Mouse (Mus musculus) left cerebral cortex, adult 18-20 months (tissue): Measurements from ENCODE around the gene Abca17. TPM values are rescaled to one million over a fixed set of nuclear protein-coding genes. Genes with fewer than 3 reads are reported as not detected.

Experiments
- DNase-seq, 2 experiments: peaks; one replicate each; pipeline ENCODE4 v3.0.0; 2021 to 2022; ENCODE audit warnings: low spot score in 2 of 2, mixed read lengths in 1 of 2
- total RNA-seq, 2 experiments: library from RNA; stranded (reverse); gene quantifications; 2 replicates each; pipeline ENCODE4 v1.2.3; 2021

The Abca17 gene
- total RNA-seq, 2 experiments from 2014 or later = 0.91 to 1.3 TPM

DNA sequence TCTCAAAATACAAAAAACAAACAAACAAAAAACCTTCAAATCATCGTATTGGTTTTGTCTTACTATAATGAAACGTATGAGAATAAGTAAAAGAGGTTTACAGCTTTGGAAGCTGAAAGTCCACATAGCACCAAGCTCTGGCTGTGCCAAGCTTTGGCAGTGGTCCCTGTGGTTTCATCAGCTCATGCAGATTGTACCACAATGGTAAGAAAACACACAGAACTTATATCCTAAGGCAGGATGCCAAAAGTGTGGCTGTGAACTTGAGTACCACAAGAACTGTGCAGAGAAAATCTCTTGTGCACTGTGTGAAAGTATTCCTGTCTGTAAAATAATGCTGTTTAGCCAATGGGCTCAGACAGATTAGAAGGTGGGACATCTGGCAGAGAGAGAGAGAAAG lies 1.7 kb downstream of the Abca17 start:
- DNase-seq = no peak

DNA sequence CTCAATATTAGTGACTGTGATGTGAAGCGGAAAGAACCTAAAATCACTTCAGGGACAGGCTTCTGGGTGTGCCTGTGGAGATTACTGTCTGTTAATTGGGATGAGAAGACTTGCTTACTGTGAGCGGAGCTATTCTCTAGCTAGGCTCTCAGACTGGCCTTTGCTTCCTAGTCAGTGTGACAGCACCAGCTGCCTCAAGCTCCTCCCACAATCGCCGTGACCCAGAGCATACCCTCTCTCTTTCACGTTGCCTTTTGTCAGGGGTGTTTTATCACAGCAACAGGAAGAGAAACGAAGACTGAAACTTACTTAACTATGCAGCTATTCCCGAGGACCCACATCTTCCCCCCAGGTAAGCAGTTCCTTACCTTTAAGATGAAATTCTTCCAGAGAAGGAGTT lies 4.0 kb downstream of the Abca17 start:
- DNase-seq = no peak

DNA sequence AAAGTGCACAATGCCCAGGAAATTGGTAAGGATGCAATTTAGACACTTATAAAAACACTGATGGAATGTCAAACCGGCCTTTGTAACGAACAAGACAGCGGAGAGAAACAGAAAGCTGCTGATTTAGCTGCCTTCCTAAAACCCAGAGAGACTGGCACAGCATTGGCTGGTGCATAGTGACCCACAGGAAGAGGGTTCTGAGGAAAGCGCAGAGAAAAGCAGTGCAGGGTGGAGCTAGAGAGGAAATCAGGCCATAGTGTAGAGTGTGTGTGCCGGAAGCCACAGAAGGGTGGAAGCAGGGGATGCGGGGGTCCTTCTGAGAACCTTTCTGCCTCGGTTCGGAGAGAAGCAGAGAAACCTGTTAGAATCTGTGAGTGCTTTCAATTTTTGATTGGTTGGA lies 6.2 kb downstream of the Abca17 start:
- DNase-seq = no peak

DNA sequence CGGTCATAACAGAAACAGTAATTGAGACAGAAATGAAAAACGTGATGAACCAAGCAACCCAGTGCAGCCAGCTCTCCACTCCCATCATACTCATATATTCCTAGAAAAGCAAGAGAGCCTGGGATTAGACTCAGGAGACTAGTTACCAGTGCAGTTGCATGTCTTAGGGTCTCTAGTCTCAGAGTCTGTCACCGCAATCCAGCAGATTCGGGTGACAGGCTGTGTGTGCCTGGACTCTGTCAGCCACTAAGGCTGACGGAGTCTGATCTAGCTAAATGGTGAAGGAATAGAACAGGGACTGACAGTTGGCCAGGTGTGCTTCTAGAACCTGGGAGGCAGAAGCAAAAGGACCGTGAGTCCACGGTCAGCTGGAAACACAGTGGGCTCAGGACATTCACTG lies 23.2 kb downstream of the Abca17 start:
- no peak for DNase-seq

DNA sequence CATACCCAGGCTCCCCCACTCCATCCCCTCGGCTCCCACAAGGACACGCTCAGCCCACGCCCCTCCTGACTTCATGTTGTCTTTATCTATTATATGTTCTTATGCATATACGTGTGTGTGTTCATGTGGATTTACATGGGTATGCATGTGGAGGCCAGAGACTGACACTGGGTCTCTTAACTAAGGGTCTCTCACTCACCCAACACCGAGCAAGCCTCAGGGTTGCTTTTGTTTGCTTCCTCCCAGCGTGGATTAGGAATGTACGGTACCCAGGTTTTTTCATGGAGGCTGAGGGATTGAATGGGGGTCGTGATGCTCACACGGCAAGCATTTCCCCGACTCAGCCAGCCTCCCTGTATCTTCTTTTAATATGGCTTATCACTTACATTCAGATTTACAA lies 25.8 kb downstream of the Abca17 start:
- no peak for DNase-seq

DNA sequence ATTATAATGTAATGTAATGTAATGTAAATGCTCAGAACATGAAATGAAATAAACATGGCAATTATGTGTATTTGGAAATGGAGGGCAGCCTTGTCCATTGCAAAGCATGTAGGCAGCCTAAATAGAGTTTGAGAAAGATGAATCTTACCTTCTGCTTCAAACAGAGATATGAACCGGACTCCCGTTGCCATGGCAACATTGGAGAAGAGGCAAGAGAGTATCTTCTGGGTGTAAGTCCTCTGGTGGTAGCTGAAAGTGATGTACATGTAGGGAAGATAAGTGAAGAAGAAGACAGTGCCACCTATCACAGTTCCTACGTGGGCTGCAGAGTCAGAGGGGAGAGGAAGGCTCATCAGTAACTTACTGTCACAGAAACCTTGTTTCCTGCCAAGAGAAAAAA lies 30.0 kb downstream of the Abca17 start:
- peak; percentile 11 to 27 for DNase-seq

DNA sequence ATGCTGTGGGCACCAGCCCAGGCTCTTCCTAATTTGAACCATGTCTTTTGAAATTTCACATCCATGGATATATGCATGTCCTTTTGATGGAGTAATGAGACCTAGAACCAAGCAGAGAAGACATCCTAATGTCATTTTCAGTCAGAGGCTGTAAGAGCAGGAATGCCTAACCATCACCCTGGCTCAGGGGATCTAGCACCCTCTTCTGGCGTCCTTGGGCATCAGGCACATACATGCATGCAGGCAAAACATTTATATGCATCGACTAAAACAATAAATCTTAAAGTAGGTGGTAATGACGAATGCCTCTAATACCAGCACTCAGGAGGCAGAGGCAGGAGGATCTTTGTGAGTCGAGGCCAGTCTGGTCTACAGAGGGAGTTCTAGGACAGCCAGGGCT lies 43.4 kb downstream of the Abca17 start:
- DNase-seq = peak; percentile 18 to 54

DNA sequence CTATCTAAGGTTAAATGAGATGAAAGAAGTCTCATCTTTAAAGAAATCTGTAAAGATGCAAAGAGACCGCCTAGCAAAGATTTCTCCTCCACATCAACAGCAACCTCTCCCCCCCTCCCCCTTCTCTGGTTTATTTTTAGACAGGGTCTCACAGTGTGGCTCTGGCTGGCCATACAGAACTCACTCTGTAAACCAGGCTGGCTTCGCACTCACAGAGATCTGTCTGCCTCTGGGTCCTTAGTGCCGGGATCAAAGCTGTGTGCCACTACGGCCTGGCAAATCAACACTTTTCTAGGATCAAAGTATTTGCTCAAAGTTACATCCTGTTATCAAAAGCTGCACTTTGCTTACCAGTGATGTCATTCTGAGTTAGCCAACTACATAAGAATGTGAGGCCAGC lies 50.2 kb downstream of the Abca17 start:
- DNase-seq = no peak

DNA sequence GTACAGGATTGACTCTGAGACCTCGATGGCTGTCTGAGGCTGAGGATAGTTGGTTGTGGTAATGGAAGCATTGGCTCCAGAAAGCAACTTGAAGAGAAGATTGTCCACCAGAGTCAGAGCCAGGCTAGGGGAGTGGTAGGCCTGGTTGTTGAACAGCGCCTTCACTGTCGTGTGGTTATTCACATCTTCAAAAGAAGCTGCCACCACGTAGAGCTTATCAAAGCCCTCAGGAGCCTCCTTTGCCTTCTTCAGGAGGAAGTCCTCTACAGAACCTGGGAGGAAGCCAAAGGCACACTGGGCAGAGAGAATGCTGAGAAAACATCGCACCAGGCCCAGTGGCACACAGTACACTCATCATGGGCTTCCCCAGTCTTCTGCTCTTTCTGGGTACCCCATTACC lies 61.5 kb downstream of the Abca17 start:
- DNase-seq = no peak

DNA sequence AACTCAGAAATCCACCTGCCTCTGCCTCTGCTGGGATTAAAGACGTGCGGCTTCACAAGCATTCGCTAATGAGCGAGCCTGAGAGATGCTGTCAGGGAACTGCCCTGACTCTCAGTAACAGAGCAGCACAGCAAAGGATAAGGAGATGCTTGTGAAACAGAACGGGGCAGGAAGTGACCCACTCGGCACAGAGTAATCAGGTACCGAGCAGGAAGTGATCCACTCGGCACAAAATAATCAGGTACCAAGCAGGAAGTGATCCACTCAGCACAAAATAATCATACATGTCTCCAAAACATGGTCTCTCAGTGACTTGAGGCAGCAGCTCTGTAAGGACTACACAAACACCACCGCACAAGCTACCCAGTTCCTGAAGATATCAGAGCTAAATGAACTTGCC lies 62.4 kb downstream of the Abca17 start:
- DNase-seq = no peak

DNA sequence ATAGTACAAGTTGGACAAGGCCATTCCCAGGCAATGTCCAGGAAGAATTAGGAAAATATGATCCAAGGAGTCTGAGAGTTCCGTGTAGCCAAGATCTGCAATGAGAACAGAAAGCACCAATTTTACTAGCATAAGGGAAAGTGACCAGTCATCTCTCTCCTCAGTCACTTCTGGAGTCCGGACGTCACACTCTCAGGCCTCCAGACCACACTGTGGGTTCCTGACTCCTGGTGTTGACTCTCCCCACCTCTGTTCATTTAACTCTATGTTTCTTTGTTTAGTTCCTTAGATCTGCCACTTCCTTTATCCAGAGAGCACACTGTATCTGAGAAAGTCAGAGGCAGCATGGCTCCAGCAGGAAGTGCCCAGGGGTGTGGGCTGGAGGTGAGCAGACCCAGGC lies 65.2 kb downstream of the Abca17 start:
- no peak for DNase-seq

DNA sequence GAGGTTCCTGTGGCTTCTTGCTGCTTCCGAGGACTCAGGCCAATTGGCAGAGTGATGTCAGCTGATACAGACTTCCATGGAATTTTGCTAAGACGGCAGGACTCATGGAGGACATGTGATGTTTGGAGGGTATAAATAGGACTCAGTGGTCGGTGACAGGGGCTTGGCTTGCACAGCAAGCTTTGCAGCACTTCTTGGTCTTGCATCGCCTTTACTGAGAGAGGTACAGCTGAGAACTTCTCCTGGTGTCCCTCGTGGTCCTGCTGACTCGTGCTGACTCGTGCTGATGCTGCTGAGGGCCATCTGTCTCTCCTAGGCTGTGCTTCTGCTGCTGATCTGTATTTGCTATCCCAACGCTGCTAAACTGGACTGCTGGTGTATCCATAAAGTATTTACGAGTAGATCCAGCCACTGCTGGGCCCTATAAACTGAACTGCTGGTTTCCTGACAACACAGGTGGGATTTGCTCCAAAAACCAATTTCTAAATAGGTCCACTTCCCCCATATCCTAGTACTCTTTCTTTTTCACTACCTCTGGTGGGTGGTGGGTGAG lies 67.5 kb downstream of the Abca17 start:
- no peak for DNase-seq

DNA sequence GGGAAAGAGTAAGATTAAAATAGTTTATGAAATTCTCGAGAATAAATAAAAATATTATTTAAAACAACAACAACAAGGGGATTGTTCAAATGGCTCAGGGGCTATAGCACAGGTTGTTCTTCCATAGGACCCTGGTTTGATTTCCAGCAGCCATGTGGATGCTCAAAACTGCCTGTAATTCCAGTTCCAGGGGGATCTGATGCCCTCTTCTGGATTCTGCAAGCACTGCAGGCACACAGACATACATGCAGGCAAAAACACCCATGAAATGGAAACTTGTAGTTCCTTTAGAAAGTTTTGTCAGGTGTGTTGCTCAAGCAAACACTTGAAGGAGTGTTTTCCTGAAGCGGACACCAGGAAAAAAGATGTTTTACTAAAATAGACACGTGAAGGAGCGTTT lies 68.2 kb downstream of the Abca17 start:
- no peak for DNase-seq

DNA sequence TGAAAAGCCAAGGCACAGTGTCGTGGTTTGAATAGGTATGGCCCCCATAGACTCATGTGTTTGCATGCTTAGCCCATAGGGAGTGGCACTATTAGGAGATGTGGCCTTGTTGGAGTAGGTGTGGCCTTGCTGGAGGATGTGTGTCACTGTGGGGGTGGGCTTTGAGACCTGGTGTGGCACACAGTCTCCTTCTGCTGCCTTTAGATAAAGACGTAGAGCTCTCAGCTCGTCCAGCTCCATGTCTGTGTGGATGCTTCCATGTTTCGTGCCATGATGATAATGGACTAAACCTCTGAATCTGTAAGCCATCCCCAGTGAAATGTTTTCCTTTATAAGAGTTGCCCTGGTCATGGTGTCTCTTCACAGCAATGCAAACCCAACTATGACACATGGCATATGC lies 71.0 kb downstream of the Abca17 start:
- no peak for DNase-seq

DNA sequence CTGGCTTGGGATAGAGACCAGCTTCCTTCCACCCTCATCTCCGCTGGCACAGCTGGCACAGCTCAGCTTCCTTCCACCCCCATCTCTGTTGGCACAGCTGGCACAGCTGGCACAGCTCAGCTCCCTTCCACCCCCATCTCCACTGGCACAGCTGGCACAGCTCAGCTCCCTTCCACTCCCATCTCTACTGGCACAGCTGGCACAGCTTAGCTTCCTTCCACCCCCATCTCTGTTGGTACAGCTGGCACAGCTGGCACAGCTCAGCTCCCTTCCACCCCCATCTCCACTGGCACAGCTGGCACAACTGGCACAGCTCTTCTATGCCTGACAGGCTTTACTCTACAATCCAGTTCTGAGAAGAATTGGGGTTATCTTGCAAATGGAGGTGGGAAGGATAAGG lies 83.7 kb downstream of the Abca17 start:
- no peak for DNase-seq

DNA sequence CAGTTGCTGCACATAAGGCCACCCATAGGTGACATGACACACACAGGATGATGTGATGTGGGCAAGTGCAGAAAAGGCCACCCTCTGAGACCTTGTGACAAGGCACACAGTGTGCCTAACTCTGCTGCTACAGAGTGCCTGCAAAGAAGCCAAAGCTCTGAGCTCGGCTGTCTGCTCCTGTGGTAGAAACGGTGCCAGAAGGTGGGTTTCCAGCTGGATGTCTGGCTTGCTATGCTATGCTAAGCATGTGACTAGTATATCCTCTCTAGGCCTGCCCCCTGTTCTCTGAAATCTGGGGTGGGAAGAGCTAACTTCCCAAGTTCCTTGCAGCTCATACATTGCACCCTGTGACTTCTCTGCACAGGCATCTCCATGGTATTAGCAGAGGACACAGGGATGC lies 86.1 kb downstream of the Abca17 start:
- DNase-seq = no peak

DNA sequence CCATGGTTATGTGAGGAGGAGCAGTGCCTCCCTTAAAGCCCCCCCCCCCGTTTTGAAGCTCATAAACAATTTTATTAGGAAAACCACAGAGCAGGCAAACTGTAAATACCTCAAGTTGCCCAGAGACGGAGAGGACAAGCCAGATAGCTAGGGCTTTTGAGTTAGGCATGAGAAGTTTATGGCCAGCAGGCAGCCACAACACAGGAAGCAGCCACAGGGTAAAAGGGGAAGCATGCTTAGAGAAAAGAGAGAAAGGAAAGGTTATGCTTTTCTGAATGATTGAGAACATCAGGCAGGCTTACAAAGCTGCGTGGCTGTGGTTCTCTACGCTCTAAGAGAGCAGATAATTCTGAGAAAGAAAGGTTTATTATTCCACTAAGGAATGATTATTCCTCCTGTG lies 90.4 kb downstream of the Abca17 start:
- DNase-seq = no peak

DNA sequence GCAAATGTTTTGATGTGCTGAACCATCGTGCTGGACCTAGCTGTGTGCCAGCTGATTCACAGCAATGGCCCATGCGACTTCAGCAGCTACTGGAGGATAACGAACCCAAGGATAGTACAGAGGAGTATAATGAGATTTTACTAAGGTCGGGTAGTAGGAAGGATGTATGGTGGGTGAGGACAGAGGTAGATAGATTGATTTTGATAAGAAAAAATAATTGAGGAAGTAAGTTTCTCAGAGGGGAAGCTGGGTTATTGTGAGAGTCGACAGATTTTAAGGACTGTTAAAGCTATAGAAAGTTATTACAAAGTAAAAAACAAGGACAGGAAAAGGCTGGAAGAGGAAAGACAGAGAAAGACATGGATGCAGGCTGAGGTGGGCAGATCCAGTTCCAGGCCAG lies 91.2 kb downstream of the Abca17 start:
- DNase-seq = no peak

DNA sequence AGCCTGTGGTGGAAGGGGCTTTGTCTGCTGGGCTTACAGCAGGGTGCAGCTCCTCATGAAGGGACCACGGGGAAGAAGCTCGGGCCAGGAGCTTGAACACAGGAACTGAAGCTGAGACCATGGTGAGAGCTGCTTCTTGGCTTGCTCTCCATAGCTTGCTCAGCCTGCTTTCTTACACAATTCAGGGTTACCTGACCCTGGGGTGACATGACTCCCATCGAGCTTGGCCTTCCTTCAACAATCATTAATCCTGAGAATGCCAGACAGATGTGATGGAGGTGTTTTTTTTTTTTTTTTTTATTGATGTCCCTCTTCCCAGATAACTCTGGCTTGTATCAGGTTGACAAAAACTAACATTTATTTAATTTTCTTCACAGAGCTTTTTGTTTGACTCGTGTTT lies 91.9 kb downstream of the Abca17 start:
- no peak for DNase-seq

DNA sequence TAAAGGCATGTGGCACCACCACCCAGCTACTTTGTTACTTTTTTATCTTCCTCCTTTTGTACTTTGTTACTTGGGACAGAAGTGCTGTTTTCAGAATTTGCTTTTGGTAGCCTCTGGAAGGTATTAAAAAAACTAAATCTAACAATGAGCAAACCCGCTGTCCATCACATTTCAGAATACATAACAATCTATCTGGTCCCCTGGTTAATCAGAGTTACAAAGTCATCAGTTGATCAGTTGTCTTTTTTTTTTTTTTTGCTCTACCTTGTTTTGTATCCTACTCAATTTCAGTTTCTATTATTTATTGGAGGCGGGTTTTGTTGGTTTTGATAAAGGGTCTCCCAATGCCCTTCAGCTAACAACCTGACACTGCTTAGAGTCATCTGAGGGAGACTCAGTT lies 98.5 kb downstream of the Abca17 start:
- DNase-seq = no peak

DNA sequence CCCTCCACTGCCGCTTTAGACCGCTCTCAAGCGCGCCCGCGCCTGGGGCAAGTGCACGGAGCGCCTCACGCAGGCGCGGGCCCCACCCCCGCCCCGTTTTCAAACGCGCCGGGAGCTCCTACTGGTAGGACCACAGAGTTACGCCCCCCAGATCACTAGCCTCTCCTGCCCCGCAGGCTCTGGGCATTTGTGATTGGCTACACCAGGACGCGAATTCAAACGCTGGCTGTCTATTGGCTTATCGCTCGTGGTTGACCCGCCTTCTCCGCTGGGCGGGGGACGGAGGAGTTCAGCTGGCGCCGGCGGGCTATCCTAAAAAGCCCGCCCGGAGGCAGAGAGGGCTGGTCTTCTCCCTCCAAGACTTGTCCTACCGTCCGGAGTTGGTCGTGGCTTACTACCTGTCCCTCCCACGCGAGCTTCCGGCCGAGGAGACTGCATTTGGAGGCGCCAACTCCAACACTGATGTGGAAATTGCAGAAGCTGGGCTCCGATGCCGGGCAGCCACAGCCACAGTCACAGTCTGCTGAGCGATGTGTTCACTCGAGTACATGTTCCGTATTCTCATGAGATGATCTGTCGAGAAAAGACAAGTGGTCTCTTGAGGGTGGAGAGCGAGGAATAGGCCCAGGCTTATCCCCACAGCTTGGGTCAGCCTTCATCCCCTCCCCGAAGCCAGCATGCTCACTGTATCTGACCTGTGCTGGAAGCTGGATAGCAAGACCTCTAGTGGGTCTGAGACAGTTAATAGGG lies 99.4 kb downstream of the Abca17 start, which contains the start of gene Ccnf:
TSS of gene Ccnf (minus strand) at position 165 of the 750 bp plus-strand sequence.
- DNase-seq = peak; percentile 91 to 96

DNA sequence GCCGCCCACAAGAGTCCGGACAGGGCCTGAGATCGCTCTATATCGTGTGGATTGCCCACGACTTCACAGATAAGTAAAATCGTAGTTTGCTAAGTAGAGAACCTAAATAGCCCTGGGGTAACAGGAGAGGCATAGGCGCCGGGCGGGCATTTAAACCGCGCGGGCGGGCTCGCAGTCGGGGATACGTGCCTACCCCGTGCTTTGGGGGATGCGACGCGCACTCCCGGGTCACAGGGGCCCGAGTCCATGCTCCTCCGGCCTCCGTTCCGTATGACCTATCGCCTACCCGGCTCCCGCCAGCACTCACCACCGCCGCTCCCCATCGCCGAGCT lies 99.9 kb downstream of the Abca17 start:
- DNase-seq = no peak

DNA sequence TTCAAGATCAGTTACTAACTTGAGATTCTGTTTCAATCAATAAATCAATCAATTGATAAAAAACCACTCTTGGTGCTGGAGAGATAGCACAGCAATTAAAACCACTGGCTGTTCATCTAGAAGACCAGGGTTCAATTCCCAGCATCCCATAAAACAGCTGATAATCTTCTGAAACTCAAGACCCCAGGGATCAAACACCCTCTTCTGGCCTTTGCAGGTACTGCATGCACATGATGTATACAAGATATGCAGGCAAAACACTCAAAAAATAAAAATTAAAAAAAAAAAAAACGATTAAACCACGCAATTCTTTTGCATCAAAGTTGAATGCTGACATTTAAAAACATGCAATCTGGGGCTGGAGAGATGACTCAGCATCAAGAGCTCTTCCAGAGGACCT lies 102.2 kb downstream of the Abca17 start:
- no peak for DNase-seq
